Mouse (Mus musculus) C2C12 (cell line): ENCODE data around the gene Ube2q2.

Experiments
- CTCF ChIP-seq: IDR thresholded peaks from one replicate; pipeline ENCODE4 v1.5.1; 2011; ENCODE audit not compliant: control insufficient read depth, insufficient read depth, insufficient read length
- MYOG ChIP-seq: IDR thresholded peaks from one replicate; pipeline ENCODE4 v1.6.1; 2011; ENCODE audit not compliant: control insufficient read depth, insufficient read length; ENCODE audit errors: extremely low read depth

DNA sequence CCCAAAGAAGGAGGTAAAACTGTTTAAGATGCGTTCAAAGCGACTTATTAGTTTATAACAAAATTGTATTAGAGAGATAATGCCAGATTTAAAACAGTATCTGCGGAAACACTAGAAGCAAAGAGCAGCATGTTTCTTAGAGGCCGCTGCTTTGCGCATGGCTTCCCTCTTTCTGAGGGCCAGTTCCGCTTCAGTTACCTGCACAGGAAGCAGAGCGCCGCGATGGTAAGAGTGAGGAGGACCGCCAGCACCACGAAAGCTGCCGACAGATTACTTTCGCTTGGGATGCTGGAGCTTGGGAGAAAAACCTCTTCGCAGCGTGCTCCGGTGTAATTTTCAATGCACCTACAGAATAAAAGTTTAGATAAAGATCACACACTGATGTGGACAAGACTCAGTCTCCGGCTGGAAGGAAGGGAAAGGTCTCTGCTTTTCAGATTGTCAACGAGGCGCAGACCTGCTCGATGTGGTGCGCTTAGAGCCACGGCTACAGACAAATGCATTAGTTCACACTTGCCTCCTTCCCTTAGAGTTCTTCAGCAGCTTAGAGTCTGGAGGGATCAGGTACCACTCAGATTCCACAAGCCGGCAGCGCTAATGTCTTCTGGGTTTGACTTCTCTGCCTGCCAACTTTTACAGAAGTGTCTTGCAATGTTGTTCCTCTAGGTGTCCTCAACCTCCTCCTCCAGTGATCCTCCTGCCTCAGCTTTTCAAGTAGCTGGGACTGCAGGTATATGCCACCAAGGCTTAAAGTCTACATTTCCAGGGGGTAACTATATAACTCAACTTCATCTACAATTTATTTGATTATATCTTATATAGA is 93.4 kb downstream of the Ube2q2 start:
- TF ChIP-seq MYOG (no peak), CTCF (no peak)
